Mouse (Mus musculus) spleen, adult 2 months (tissue): Measurements from ENCODE around the gene Mical3. TPM values are rescaled to one million over a fixed set of nuclear protein-coding genes. Genes with fewer than 3 reads are reported as not detected.

Experiments used
- DNase-seq, 2 experiments: peaks; one replicate each; pipeline versions ENCODE4 v3.0.0 to v3.0.0-alpha.2; 2012 to 2021; ENCODE audit warnings: low spot score in 2 of 2, low read depth in 1 of 2
- H3K27ac ChIP-seq: fragments of 200-500 bp; 2 replicates; pipeline ENCODE4 v1.5.1; 2012; ENCODE audit warnings: low read length, inconsistent platforms; ENCODE audit not compliant: insufficient read depth
- H3K27me3 ChIP-seq: fragments of 200-500 bp; 2 replicates; pipeline ENCODE4 v1.6.1; 2012; ENCODE audit warnings: mild to moderate bottlenecking, moderate library complexity, low read length, inconsistent platforms; ENCODE audit not compliant: control insufficient read depth, insufficient read depth
- H3K36me3 ChIP-seq: fragments of 200-500 bp; 2 replicates; pipeline ENCODE4 v1.6.1; 2012; ENCODE audit warnings: mild to moderate bottlenecking, low read length, inconsistent platforms; ENCODE audit not compliant: control insufficient read depth, insufficient read depth
- H3K4me1 ChIP-seq: fragments of 200-500 bp; 2 replicates; pipeline ENCODE4 v1.6.1; 2011; ENCODE audit warnings: inconsistent platforms; ENCODE audit not compliant: control insufficient read depth, insufficient read depth, insufficient read length
- H3K4me3 ChIP-seq: fragments of 200-500 bp; 2 replicates; pipeline ENCODE4 v1.5.1; 2011; ENCODE audit warnings: mild to moderate bottlenecking, inconsistent platforms; ENCODE audit not compliant: insufficient read depth, insufficient read length; ENCODE audit errors: extremely low read depth
- CTCF ChIP-seq: fragments of 200-500 bp; IDR thresholded peaks from 2 replicates; pipeline ENCODE4 v1.5.1; 2011; ENCODE audit warnings: mild to moderate bottlenecking, inconsistent platforms; ENCODE audit not compliant: insufficient read depth, insufficient read length, insufficient replicate concordance; ENCODE audit errors: extremely low read depth
- POLR2A ChIP-seq: fragments of 200-500 bp; IDR thresholded peaks from 2 replicates; pipeline ENCODE4 v1.6.1; 2011; ENCODE audit warnings: low read depth, low read length, inconsistent platforms
- WGBS: fragments of 180-500 bp; shearing (Covaris S2); methylation state at CpG from one replicate; pipeline ENCODE4 v1.1.7; 2018; 5-methylcytosine and 5-hydroxymethylcytosine counted together
- polyA plus RNA-seq: library from polyadenylated mRNA; depleted of rRNA; stranded (reverse); fragments of >200 nt; gene quantifications from 2 replicates; pipeline ENCODE4 v1.2.3, GENCODE M21; 2012

The Mical3 gene
- polyA plus RNA-seq, 1 experiment, result 11.2 TPM

DNA sequence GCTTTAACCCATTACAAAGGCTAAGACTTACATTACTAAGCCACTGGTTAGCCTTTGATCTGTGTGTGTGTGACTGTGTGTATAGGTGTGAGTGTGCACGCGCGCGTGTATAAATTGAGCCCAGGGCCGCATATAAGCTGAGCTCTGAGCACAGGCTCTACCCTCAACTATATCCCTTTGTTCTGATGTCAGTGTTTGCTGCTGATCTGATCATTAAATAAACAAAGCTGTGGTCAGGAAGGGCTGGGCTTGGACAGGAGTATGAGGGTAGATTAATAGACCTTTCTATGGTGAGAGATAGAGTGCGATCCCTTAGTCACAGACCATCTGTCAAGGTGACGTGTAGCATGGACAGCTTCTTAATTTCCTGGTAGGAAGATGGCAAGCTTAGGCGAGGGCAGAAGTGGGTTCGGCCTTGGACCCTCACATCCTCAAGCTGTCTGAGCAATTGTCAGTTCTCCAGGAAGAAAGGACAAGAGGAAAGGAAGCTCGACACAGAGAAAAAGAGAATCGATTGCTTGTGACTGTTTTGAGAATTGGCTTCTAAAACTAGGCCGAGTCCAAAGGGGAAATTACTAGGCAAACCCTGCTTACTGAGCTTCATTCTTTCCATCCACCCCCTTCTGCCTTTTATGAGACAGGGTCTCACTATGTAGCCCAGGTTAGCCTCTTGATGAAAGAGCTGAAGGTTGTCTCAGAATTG lies 7.7 kb upstream of the Mical3 start:
- WGBS, result 84% methylated on average over 12 of the region's 12 CpGs
- H3K36me3 ChIP-seq, result no peaks in the 10 kb centered on the region
- no peaks in the 10 kb centered on the region for H3K4me1 ChIP-seq
- H3K4me3 ChIP-seq, result no peak overlapping the region
- no peaks in the 10 kb centered on the region for H3K27me3 ChIP-seq
- no peak for DNase-seq
- no peak overlapping the region for H3K27ac ChIP-seq
- TF ChIP-seq CTCF, result no peak
- no peak for TF ChIP-seq POLR2A

- WGBS, result 72% methylated on average over 6 of the region's 6 CpGs
- Histone ChIP-seq H3K27ac (no peak overlapping the region), H3K36me3 (no peaks in the 10 kb centered on the region), H3K27me3 (no peaks in the 10 kb centered on the region), H3K4me1 (no peaks in the 10 kb centered on the region), H3K4me3 (no peak overlapping the region)
- DNase-seq, result no peak
- TF ChIP-seq POLR2A (no peak), CTCF (no peak)
Observed at GRCm38 (mm10) chr6:121137222-121137621, 6.4 kb upstream of the Mical3 start.

GRCm38 (mm10) chr6:121134884-121135283 lies 4.1 kb upstream of the Mical3 start:
- WGBS, result 49% methylated on average over 5 of the region's 5 CpGs
- no peak for DNase-seq
- H3K27me3 ChIP-seq, result 0 out of 2 replicates have a peak, but pooled peaks cover 3% of the 10 kb centered on the region

DNA sequence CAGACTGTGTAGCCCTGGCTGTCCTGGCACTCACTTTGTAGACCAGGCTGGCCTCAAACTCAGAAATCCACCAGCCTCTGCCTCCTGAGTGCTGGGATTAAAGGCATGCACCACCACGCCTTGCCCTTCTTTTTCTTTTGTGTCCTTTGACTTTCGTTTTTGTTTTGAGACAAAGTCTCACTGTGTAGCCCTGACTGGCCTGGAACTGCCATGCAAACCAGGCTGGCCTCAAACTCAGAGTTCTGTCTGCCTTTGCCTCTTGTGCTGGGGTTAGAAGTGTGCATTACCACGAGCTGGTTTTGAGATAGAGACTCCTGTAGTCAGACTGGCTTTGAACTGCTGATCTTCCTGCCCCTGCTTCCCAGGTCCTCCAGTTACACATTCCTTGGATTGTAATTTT lies 3.5 kb upstream of the Mical3 start:
- DNase-seq, result no peak
- no peaks in the 10 kb centered on the region; the same call in 1 of the 2 replicates for H3K4me1 ChIP-seq

More at GRCm38 (mm10) chr6:121134884-121135283, 4.1 kb upstream of the Mical3 start:
- TF ChIP-seq POLR2A, result no peak
- TF ChIP-seq CTCF, result no peak
- no peak overlapping the region for H3K27ac ChIP-seq
- no peaks in the 10 kb centered on the region; the same call in 1 of the 2 replicates for H3K4me1 ChIP-seq
- no peaks in the 10 kb centered on the region for H3K36me3 ChIP-seq
- H3K4me3 ChIP-seq, result no peak overlapping the region

GRCm38 (mm10) chr6:121130039-121130705 lies 627 bp downstream of the Mical3 start:
- 4% methylated on average over 32 of the region's 32 CpGs for WGBS
- H3K27me3 ChIP-seq, result 0 out of 2 replicates have a peak, but pooled peaks cover 7% of the 10 kb centered on the region
- TF ChIP-seq CTCF (peak; percentile 94), POLR2A (no peak)
- no peaks in the 10 kb centered on the region; the same call in 1 of the 2 replicates for H3K4me1 ChIP-seq
- no peaks in the 10 kb centered on the region for H3K36me3 ChIP-seq
- no peak overlapping the region for H3K27ac ChIP-seq
- DNase-seq, result peak; percentile 62 to 66
- H3K4me3 ChIP-seq, result peak overlapping the region; percentile 43; the same call in 1 of the 2 replicates

More for the DNA sequence above, 3.5 kb upstream of the Mical3 start:
- TF ChIP-seq CTCF (no peak), POLR2A (no peak)
- 0 out of 2 replicates have a peak, but pooled peaks cover 6% of the 10 kb centered on the region for H3K27me3 ChIP-seq
- H3K4me3 ChIP-seq, result no peak overlapping the region
- no peaks in the 10 kb centered on the region for H3K36me3 ChIP-seq
- H3K27ac ChIP-seq, result no peak overlapping the region
- WGBS, result 47% methylated on average over 3 of the region's 3 CpGs

DNA sequence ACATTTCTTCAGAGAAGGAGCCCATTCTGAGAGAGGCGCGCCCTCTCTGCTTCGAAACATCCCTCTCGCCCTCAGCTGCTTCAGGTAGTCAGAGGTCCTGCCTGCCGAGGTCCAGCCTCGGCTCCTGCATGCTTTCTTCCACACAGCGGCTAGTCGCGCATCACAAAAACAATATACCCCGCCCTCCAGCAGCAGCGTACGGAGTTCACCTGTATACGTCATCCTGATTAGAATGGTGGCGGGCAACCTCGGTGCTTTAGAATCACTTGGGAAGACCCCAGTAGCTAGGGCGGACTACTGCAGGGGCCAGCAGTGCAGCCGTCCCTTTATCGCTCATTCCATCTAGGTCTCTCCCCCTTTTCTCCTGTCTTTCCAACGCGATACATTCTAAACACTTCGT lies 1.3 kb downstream of the Mical3 start:
- TF ChIP-seq POLR2A (no peak), CTCF (no peak)
- H3K4me3 ChIP-seq, result no peak overlapping the region; the same call in 1 of the 2 replicates
- 36% methylated on average over 21 of the region's 21 CpGs for WGBS
- H3K36me3 ChIP-seq, result no peaks in the 10 kb centered on the region
- H3K27ac ChIP-seq, result no peak overlapping the region
- no peaks in the 10 kb centered on the region; the same call in 1 of the 2 replicates for H3K4me1 ChIP-seq
- no peak for DNase-seq
- 0 out of 2 replicates have a peak, but pooled peaks cover 7% of the 10 kb centered on the region for H3K27me3 ChIP-seq
